Mouse (Mus musculus): Measurements from ENCODE around the gene Atp11a.

DNA sequence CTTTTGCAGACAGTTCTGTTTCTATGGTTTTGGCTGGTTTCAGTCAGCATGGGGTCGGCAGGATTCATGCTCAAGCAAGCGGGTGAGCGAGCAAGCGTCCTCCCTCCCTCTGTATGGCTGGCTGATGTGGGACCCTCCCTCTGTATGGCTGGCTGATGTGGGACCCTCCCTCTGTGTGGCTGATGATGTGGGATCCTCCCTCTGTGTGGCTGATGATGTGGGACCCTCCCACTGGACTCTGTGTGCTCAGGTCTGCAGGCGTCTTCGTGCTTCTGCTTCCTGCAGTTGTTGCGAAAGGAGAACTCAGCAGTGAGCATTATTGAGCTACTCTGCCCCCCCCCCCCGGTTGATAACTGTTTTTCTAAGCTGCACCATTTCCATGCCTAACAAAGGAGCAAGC is 30.6 kb downstream of the Atp11a start:
- no peak for TF ChIP-seq CTCF (IDR thresholded peaks at IDR 0.05; ENCODE audit: extremely low read depth, insufficient read depth, insufficient read length, insufficient replicate concordance)
- no peak for TF ChIP-seq POLR2A (IDR thresholded peaks at IDR 0.05; ENCODE audit: low read depth, low read length)

All from spleen, adult 2 months (tissue).